9 mouse cellular contexts compared by ENCODE assay signal in the genomic region with DNA sequence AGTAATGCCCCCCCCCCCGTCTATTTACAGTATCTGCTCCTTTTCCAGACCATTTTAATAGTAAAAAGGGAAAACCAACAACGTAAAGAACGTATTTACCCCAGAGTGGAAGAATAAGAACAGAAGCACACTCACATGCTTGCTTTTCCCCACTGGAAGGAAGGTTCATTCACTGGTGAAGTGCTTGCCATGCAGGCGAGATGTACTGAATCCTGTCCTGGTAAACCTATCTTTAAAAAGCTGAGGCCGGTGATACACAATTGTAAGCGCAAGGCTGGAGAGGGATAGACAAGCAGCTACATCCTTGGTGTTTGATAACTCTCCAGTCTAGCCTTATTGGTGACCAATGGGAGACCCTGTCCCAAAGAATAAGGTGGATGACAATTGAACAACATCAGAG. TPM values are rescaled to one million over a fixed set of nuclear protein-coding genes. Genes with fewer than 3 reads are reported as not detected.
A peak's percentile ranks its signal among the peaks of the same experiment; 100 is the strongest.
DNase-seq lines count a peak whose midpoint lies in the region; ATAC-seq and TF ChIP-seq lines count a peak whose summit lies in the region.
"Had no signal": no experiment of that assay in that cellular context is flagged by ENCODE, and none has a peak within 500 bp of the region (broad histone marks: within the 10 kb centered on the region; RNA-seq: fewer than 3 reads in every experiment).

No protein-coding gene starts in this region.

- no peak for TF ChIP-seq CTCF in lung, postnatal 0 days (IDR thresholded peaks at IDR 0.05)

- H3K27ac ChIP-seq in heart, embryonic 10.5 days: peak overlapping the region; percentile 86; the same call in 1 of the 2 replicates
- H3K27ac ChIP-seq in lung, postnatal 0 days (ENCODE audit: low read length): no peak overlapping the region
- H3K27ac ChIP-seq in limb, embryonic 11.5 days (replicated peaks; ENCODE audit: low read depth, low read length): no peak overlapping the region
- H3K27ac ChIP-seq in stomach, embryonic 16.5 days (ENCODE audit: low read length): no peak overlapping the region

- TF ChIP-seq EP300 in lung, postnatal 0 days (IDR thresholded peaks at IDR 0.05): no peak

- H3K4me1 ChIP-seq in heart, embryonic 10.5 days: peaks cover 21% of the 10 kb centered on the region
- H3K4me1 ChIP-seq in lung, postnatal 0 days (ENCODE audit: insufficient read depth, low read depth, low read length): no peaks in the 10 kb centered on the region
- H3K4me1 ChIP-seq in limb, embryonic 11.5 days (ENCODE audit: control insufficient read depth, insufficient read depth, low read length): no peaks in the 10 kb centered on the region; the same call in 1 of the 2 replicates
- peaks cover 3% of the 10 kb centered on the region for H3K4me1 ChIP-seq in stomach, embryonic 16.5 days (ENCODE audit: control insufficient read depth, insufficient read depth, low read length)

- peak overlapping the region; percentile 89 for H3K4me2 ChIP-seq in lung, postnatal 0 days (replicated peaks; ENCODE audit: low read depth, low read length)
- H3K4me2 ChIP-seq in limb, embryonic 11.5 days (ENCODE audit: low read depth, severe bottlenecking): peak overlapping the region; percentile 97
- H3K4me2 ChIP-seq in stomach, embryonic 16.5 days (ENCODE audit: low read depth, low read length): peak overlapping the region; percentile 84

- no peak overlapping the region for H3K9ac ChIP-seq in lung, postnatal 0 days (replicated peaks; ENCODE audit: low read depth)
- no peak overlapping the region for H3K9ac ChIP-seq in limb, embryonic 11.5 days (ENCODE audit: low read length)
- no peak overlapping the region; the same call in 1 of the 2 replicates for H3K9ac ChIP-seq in stomach, embryonic 16.5 days (ENCODE audit: low read length)

- DNase-seq in heart, embryonic 10.5 days (ENCODE audit: low spot score): peak; percentile 69
- no peak for DNase-seq in heart, adult 18-20 months
- no peak for DNase-seq in lung, postnatal 0 days (ENCODE audit: low spot score)
- no peak for DNase-seq in lung, postnatal 4 days
- DNase-seq in limb, embryonic 11.5 days (ENCODE audit: low spot score): no peak
- no peak for DNase-seq in adrenal gland, adult 2 months
- no peak for DNase-seq in urinary bladder, postnatal 36 days (ENCODE audit: low spot score in 2 of 2)
- DNase-seq: right cerebral cortex, adult 18-20 months had no signal

- H3K27me3 ChIP-seq in heart, embryonic 10.5 days (ENCODE audit: insufficient read depth, poor library complexity, severe bottlenecking): peaks cover 32% of the 10 kb centered on the region
- H3K27me3 ChIP-seq in lung, postnatal 0 days (replicated peaks; ENCODE audit: insufficient read depth, low read length): peaks cover 14% of the 10 kb centered on the region; the same call in 1 of the 2 replicates
- peaks cover 17% of the 10 kb centered on the region for H3K27me3 ChIP-seq in limb, embryonic 11.5 days (ENCODE audit: control insufficient read depth, insufficient read depth, low read length)
- H3K27me3 ChIP-seq in stomach, embryonic 16.5 days (ENCODE audit: control insufficient read depth, insufficient read depth, low read length): peaks cover 14% of the 10 kb centered on the region; the same call in 1 of the 2 replicates

- H3K4me3 ChIP-seq in heart, embryonic 10.5 days: peak overlapping the region; percentile 71
- H3K4me3 ChIP-seq in lung, postnatal 0 days (ENCODE audit: low read depth, low read length): peak overlapping the region; percentile 57; the same call in 1 of the 2 replicates
- no peak overlapping the region for H3K4me3 ChIP-seq in limb, embryonic 11.5 days (ENCODE audit: low read depth, low read length)
- peak overlapping the region; percentile 58 for H3K4me3 ChIP-seq in stomach, embryonic 16.5 days (replicated peaks; ENCODE audit: low read length)

- ATAC-seq in lung, postnatal 0 days: no peak
- no peak for ATAC-seq in limb, embryonic 11.5 days (ENCODE audit: insufficient number of reproducible peaks, low FRiP score, low TSS enrichment, low read depth)
- no peak for ATAC-seq in stomach, embryonic 16.5 days (ENCODE audit: insufficient read depth, low FRiP score)

- no peaks in the 10 kb centered on the region for H3K36me3 ChIP-seq in heart, embryonic 10.5 days
- H3K36me3 ChIP-seq in lung, postnatal 0 days (ENCODE audit: insufficient read depth, low read length): no peaks in the 10 kb centered on the region
- no peaks in the 10 kb centered on the region for H3K36me3 ChIP-seq in limb, embryonic 11.5 days (ENCODE audit: control insufficient read depth, insufficient read depth, low read length)
- H3K36me3 ChIP-seq in stomach, embryonic 16.5 days (ENCODE audit: control insufficient read depth, insufficient read depth, low read length): no peaks in the 10 kb centered on the region

- peaks cover 3% of the 10 kb centered on the region; the same call in 1 of the 2 replicates for H3K9me3 ChIP-seq in heart, embryonic 10.5 days
- H3K9me3 ChIP-seq in lung, postnatal 0 days (ENCODE audit: low read length): no peaks in the 10 kb centered on the region
- no peaks in the 10 kb centered on the region for H3K9me3 ChIP-seq in limb, embryonic 11.5 days (ENCODE audit: control insufficient read depth, low read length)
- no peaks in the 10 kb centered on the region for H3K9me3 ChIP-seq in stomach, embryonic 16.5 days (replicated peaks; ENCODE audit: control insufficient read depth, low read length)

- WGBS in heart, embryonic 10.5 days: 61% methylated on average over 6 of the region's 6 CpGs
- WGBS in lung, postnatal 0 days: 68% methylated on average over 6 of the region's 6 CpGs
- 69% methylated on average over 6 of the region's 6 CpGs for WGBS in limb, embryonic 11.5 days
- 73% methylated on average over 6 of the region's 6 CpGs for WGBS in stomach, embryonic 16.5 days

RNA-seq across cellular contexts. Expression of gene C2cd4b, which starts 1.8 kb away (rescaled TPM):
- 2.3 and 2.8 TPM in 2 replicates for polyA plus RNA-seq in heart, embryonic 10.5 days (2016; fragmentation: Nextera tagmentation; extraction: Ambion mirVana)
- under 1 TPM; 0.52 to 0.72 TPM for total RNA-seq in heart, adult 18-20 months (2021)
- polyA plus RNA-seq in lung, postnatal 0 days (2015; fragmentation: Nextera tagmentation; extraction: Ambion mirVana): 7.7 and 8.8 TPM in 2 replicates
- polyA plus RNA-seq in limb, embryonic 11.5 days (2014; fragmentation: Nextera tagmentation; extraction: Ambion mirVana): 0.23 TPM in 1 of 2 replicates, not detected in the other
- not detected in 2 replicates for polyA plus RNA-seq in stomach, embryonic 16.5 days (2015; fragmentation: Nextera tagmentation; extraction: Ambion mirVana)
- 1 to 10 TPM; 1.4 to 1.7 TPM for total RNA-seq in adrenal gland, adult 2 months (2021)
- 2.9 and 3.3 TPM in 2 replicates for polyA plus RNA-seq in adrenal gland, adult 2 months (2012; rRNA removed)
